Mouse (Mus musculus): ENCODE measurements at regions not wholly inside any gene's neighbourhood (a gene's known extent, or its start where the extent isn't known, plus 50 kb on each side); places are given as distances from the start of the nearest gene placed in this dataset.

GRCm38 (mm10) chr13:18485080-18485479 lies 87.6 kb upstream of the Pou6f2 start:
- Histone ChIP-seq H3K4me1 (no peaks in the 10 kb centered on the region), H3K4me2 (replicated peaks) (no peak overlapping the region), H3K36me3 (no peaks in the 10 kb centered on the region), H3K4me3 (no peak overlapping the region), H3K9me3 (replicated peaks) (no peaks in the 10 kb centered on the region), H3K27me3 (no peaks in the 10 kb centered on the region), H3K27ac (no peak overlapping the region), H3K9ac (no peak overlapping the region)
- no peak for ATAC-seq (ENCODE audit: low FRiP score)
- WGBS, result 81% methylated on average over 1 of the region's 1 CpGs

GRCm38 (mm10) chr13:18476311-18476710 lies 78.8 kb upstream of the Pou6f2 start:
- Histone ChIP-seq H3K4me3 (no peak overlapping the region), H3K9me3 (replicated peaks) (no peaks in the 10 kb centered on the region), H3K9ac (no peak overlapping the region), H3K4me1 (no peaks in the 10 kb centered on the region), H3K36me3 (no peaks in the 10 kb centered on the region), H3K27me3 (no peaks in the 10 kb centered on the region), H3K27ac (no peak overlapping the region), H3K4me2 (replicated peaks) (no peak overlapping the region)
- ATAC-seq (ENCODE audit: low FRiP score), result no peak

- 72% methylated on average over 1 of the region's 1 CpGs for WGBS
- Histone ChIP-seq H3K4me1 (no peaks in the 10 kb centered on the region), H3K4me2 (replicated peaks) (no peak overlapping the region), H3K36me3 (no peaks in the 10 kb centered on the region), H3K27ac (no peak overlapping the region), H3K4me3 (no peak overlapping the region), H3K9ac (no peak overlapping the region), H3K9me3 (replicated peaks) (no peaks in the 10 kb centered on the region), H3K27me3 (no peaks in the 10 kb centered on the region)
- ATAC-seq (ENCODE audit: low FRiP score), result no peak
Measured at GRCm38 (mm10) chr13:18471534-18471933, 74.0 kb upstream of the Pou6f2 start.

GRCm38 (mm10) chr13:18465921-18466320 lies 68.4 kb upstream of the Pou6f2 start:
- H3K36me3 ChIP-seq, result no peaks in the 10 kb centered on the region
- no peak overlapping the region for H3K4me2 ChIP-seq (replicated peaks)
- H3K27ac ChIP-seq, result no peak overlapping the region
- H3K4me1 ChIP-seq, result no peaks in the 10 kb centered on the region
- WGBS, result 88% methylated on average over 7 of the region's 7 CpGs
- no peak overlapping the region for H3K9ac ChIP-seq
- no peaks in the 10 kb centered on the region for H3K9me3 ChIP-seq (replicated peaks)
- H3K27me3 ChIP-seq, result no peaks in the 10 kb centered on the region
- ATAC-seq (ENCODE audit: low FRiP score), result no peak
- H3K4me3 ChIP-seq, result no peak overlapping the region

GRCm38 (mm10) chr13:18462221-18462620 lies 64.7 kb upstream of the Pou6f2 start:
- no peaks in the 10 kb centered on the region for H3K9me3 ChIP-seq (replicated peaks)
- H3K4me1 ChIP-seq, result peaks cover 4% of the 10 kb centered on the region; the same call in 1 of the 2 replicates
- no peaks in the 10 kb centered on the region for H3K27me3 ChIP-seq
- no peak overlapping the region for H3K27ac ChIP-seq
- H3K4me2 ChIP-seq (replicated peaks), result no peak overlapping the region
- no peak for ATAC-seq (ENCODE audit: low FRiP score)
- 24% methylated on average over 4 of the region's 4 CpGs for WGBS
- H3K36me3 ChIP-seq, result no peaks in the 10 kb centered on the region
- no peak overlapping the region for H3K9ac ChIP-seq
- no peak overlapping the region for H3K4me3 ChIP-seq

- Histone ChIP-seq H3K9me3 (replicated peaks) (no peaks in the 10 kb centered on the region), H3K9ac (no peak overlapping the region), H3K4me2 (replicated peaks) (no peak overlapping the region), H3K27me3 (no peaks in the 10 kb centered on the region), H3K4me1 (peaks cover 4% of the 10 kb centered on the region; the same call in 1 of the 2 replicates), H3K27ac (no peak overlapping the region), H3K36me3 (no peaks in the 10 kb centered on the region), H3K4me3 (no peak overlapping the region)
- ATAC-seq (ENCODE audit: low FRiP score), result peak; percentile 93
- 34% methylated on average over 14 of the region's 14 CpGs for WGBS
Measured at GRCm38 (mm10) chr13:18457337-18458236, 60.1 kb upstream of the Pou6f2 start.

Data from hindbrain, embryonic 12.5 days (tissue).